Mouse (Mus musculus) cerebellum, adult 2 months (tissue): ENCODE measurements around the gene Tom1.

Experiments used
- CTCF ChIP-seq: fragments of 200-500 bp; IDR thresholded peaks from 2 replicates; pipeline ENCODE4 v1.5.1; 2011; ENCODE audit warnings: low read depth, mild to moderate bottlenecking, control low read depth, low read length, moderate library complexity, borderline replicate concordance; ENCODE audit not compliant: insufficient read depth
- POLR2A ChIP-seq: fragments of 200-500 bp; IDR thresholded peaks from 2 replicates; pipeline ENCODE4 v1.6.1; 2011; ENCODE audit warnings: low read length, control low read depth, borderline replicate concordance; ENCODE audit not compliant: insufficient read depth

DNA sequence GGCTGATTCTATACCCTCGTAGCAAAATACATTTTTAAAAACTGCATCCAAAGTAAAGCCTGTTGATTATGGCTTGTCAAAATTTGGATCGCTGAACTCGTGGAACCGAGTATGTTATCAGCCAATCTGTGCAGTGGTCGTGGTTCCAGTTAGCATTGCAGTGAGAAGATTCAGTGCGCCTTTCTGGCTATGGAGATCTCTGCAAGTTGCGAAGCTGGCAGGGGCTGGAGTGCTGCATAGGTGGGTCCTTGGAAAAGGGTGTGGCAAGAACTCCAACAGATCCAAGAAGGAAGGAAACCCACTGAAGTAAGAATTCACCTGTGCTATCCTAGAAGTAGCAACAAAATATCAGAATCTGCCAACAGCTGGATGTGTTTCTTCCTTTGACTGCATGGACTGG, 39.0 kb upstream of the Tom1 start:
- TF ChIP-seq CTCF = no peak
- no peak for TF ChIP-seq POLR2A
